Mouse (Mus musculus): ENCODE results near the gene Hcn1. TPM values are rescaled to one million over a fixed set of nuclear protein-coding genes. Genes with fewer than 3 reads are reported as not detected.

The Hcn1 gene
- total and polyA plus RNA-seq, 3 experiments = 0.59 to 1.3 (median 1.2) TPM

GRCm38 (mm10) chr13:117676418-117676817, 74.3 kb downstream of the Hcn1 start:
- Histone ChIP-seq H3K4me1 (ENCODE audit: control insufficient read depth, insufficient read depth, low read length) (no peaks in the 10 kb centered on the region), H3K36me3 (ENCODE audit: control insufficient read depth, insufficient read depth, low read length) (no peaks in the 10 kb centered on the region), H3K27me3 (ENCODE audit: control insufficient read depth, insufficient read depth, low read length) (no peaks in the 10 kb centered on the region), H3K79me2 (replicated peaks; ENCODE audit: control insufficient read depth, insufficient read depth, low read length) (no peaks in the 10 kb centered on the region), H3K27ac (no peak overlapping the region), H3K9ac (ENCODE audit: low read depth, low read length) (no peak overlapping the region), H3K4me3 (no peak overlapping the region)
- DNase-seq = no peak
- no peak for TF ChIP-seq CTCF (IDR thresholded peaks at IDR 0.05)
- TF ChIP-seq EP300 (IDR thresholded peaks at IDR 0.05; ENCODE audit: insufficient read depth, low read depth, low read length) = no peak
- TF ChIP-seq POLR2A (IDR thresholded peaks at IDR 0.05; ENCODE audit: insufficient read depth, low read depth, low read length) = no peak
- intact Hi-C loops (cut with DNase I) = no loop called here
- WGBS = 69% methylated on average over 5 of the region's 5 CpGs

DNA sequence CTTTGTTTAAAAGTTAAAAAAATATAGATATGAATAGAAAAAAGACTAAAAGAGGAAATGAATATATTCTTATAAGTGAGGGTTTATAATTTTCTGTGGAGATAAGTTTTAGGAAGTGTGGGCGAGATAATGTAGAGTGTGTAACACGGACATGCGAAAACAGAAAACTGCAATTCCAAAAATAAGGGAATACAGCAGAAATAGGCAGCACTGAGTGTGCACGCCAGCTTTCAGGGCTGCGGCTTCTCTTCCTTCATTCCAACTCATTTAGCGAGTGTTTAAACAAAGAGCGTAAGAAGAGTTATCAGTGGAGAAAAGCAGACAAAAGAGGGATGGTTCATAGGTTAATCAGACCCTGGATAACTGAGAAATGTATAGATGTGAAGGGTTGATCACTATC, 85.5 kb downstream of the Hcn1 start:
- no peak overlapping the region for H3K9ac ChIP-seq (ENCODE audit: low read depth, low read length)
- 74% methylated on average over 7 of the region's 7 CpGs for WGBS
- H3K79me2 ChIP-seq (replicated peaks; ENCODE audit: control insufficient read depth, insufficient read depth, low read length) = no peaks in the 10 kb centered on the region
- H3K4me3 ChIP-seq = no peak overlapping the region
- intact Hi-C loops (cut with DNase I) = no loop called here
- no peak for DNase-seq
- no peaks in the 10 kb centered on the region for H3K4me1 ChIP-seq (ENCODE audit: control insufficient read depth, insufficient read depth, low read length)
- no peaks in the 10 kb centered on the region for H3K36me3 ChIP-seq (ENCODE audit: control insufficient read depth, insufficient read depth, low read length)
- no peak overlapping the region for H3K27ac ChIP-seq
- TF ChIP-seq POLR2A (IDR thresholded peaks at IDR 0.05; ENCODE audit: insufficient read depth, low read depth, low read length) (no peak), EP300 (IDR thresholded peaks at IDR 0.05; ENCODE audit: insufficient read depth, low read depth, low read length) (no peak), CTCF (IDR thresholded peaks at IDR 0.05) (no peak)
- no peaks in the 10 kb centered on the region for H3K27me3 ChIP-seq (ENCODE audit: control insufficient read depth, insufficient read depth, low read length)

DNA sequence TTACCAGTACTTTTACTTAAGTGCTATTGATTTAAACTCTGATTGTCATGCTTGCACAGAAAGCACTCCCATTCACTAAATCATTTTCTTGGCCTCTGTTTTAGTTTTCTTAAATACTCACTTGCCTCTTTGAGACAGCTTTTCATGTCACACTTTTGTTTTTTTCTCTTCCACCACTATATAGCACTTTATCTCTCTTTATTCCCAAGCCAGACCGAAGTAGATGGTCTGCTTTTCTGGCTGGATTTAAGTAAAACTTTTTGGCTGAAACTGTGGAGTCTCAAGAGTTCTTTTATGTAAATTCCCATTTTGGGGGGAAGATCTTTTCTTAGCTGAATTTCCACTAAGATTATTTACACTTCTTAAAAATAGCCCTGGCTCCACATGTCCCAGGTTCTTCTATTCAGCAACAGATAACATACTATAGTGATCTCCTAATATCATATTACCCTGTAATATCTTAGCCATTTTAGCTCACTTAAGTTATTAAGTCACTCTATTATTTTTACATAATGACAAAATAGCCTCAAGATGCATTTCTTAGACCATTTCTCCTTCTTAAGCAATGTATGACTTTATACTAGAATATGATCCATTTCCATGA, 92.7 kb downstream of the Hcn1 start:
- Histone ChIP-seq H3K27me3 (ENCODE audit: control insufficient read depth, insufficient read depth, low read length) (no peaks in the 10 kb centered on the region), H3K4me1 (ENCODE audit: control insufficient read depth, insufficient read depth, low read length) (no peaks in the 10 kb centered on the region), H3K79me2 (replicated peaks; ENCODE audit: control insufficient read depth, insufficient read depth, low read length) (no peaks in the 10 kb centered on the region), H3K4me3 (no peak overlapping the region), H3K9ac (ENCODE audit: low read depth, low read length) (no peak overlapping the region), H3K36me3 (ENCODE audit: control insufficient read depth, insufficient read depth, low read length) (no peaks in the 10 kb centered on the region), H3K27ac (no peak overlapping the region)
- 59% methylated on average over 1 of the region's 1 CpGs for WGBS
- intact Hi-C loops (cut with DNase I) = no loop called here
- TF ChIP-seq EP300 (IDR thresholded peaks at IDR 0.05; ENCODE audit: insufficient read depth, low read depth, low read length) (no peak), CTCF (IDR thresholded peaks at IDR 0.05) (no peak), POLR2A (IDR thresholded peaks at IDR 0.05; ENCODE audit: insufficient read depth, low read depth, low read length) (no peak)
- no peak for DNase-seq

DNA sequence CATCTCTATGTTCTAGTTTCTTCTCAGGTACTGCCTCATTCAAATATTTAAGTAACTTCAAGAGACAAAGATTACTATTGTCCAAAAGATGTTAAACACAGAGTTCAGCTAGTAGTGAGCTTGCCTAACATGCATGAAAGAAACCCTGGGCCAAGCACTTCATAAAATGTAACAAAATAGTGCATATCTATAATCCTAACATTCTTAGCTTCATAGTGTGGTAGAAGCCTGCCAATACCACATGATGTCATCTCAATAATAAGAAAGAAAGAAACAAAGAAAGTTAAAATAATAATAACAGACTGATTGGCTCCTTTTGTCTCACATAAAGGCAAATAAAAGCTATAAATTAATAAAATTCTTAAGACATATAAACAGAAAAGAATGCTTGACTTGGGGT, 103.5 kb downstream of the Hcn1 start:
- Histone ChIP-seq H3K27ac (no peak overlapping the region), H3K27me3 (ENCODE audit: control insufficient read depth, insufficient read depth, low read length) (no peaks in the 10 kb centered on the region), H3K4me3 (no peak overlapping the region), H3K9ac (ENCODE audit: low read depth, low read length) (no peak overlapping the region), H3K79me2 (replicated peaks; ENCODE audit: control insufficient read depth, insufficient read depth, low read length) (no peaks in the 10 kb centered on the region), H3K36me3 (ENCODE audit: control insufficient read depth, insufficient read depth, low read length) (peaks cover 4% of the 10 kb centered on the region; the same call in 1 of the 2 replicates), H3K4me1 (ENCODE audit: control insufficient read depth, insufficient read depth, low read length) (no peaks in the 10 kb centered on the region; the same call in 1 of the 2 replicates)
- no peak for TF ChIP-seq EP300 (IDR thresholded peaks at IDR 0.05; ENCODE audit: insufficient read depth, low read depth, low read length)
- TF ChIP-seq CTCF (IDR thresholded peaks at IDR 0.05) = no peak
- no peak for TF ChIP-seq POLR2A (IDR thresholded peaks at IDR 0.05; ENCODE audit: insufficient read depth, low read depth, low read length)
- intact Hi-C loops (cut with DNase I) = no loop called here
- DNase-seq = no peak

DNA sequence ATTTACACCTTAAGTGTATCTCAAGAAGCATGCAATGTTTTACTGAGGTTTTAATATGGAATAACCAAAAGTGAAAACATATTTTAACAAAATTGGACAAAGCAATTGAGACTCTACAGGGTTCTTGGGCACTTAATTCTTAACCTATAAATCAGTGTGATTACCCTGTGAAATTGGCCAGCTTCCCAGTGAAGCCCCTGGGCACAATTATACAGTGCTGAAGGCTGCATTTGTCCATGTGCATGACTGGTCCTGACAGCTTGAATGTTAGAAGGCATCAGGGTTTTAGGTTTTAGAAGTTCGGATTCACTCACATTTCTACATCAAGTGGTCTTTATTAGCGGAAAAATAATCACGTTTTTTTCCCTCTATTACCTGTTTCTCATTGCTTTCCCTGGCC, 103.9 kb downstream of the Hcn1 start:
- Histone ChIP-seq H3K4me1 (ENCODE audit: control insufficient read depth, insufficient read depth, low read length) (no peaks in the 10 kb centered on the region; the same call in 1 of the 2 replicates), H3K4me3 (no peak overlapping the region), H3K36me3 (ENCODE audit: control insufficient read depth, insufficient read depth, low read length) (peaks cover 4% of the 10 kb centered on the region; the same call in 1 of the 2 replicates), H3K27ac (peak overlapping the region; percentile 42), H3K9ac (ENCODE audit: low read depth, low read length) (no peak overlapping the region), H3K27me3 (ENCODE audit: control insufficient read depth, insufficient read depth, low read length) (no peaks in the 10 kb centered on the region), H3K79me2 (replicated peaks; ENCODE audit: control insufficient read depth, insufficient read depth, low read length) (no peaks in the 10 kb centered on the region)
- TF ChIP-seq CTCF (IDR thresholded peaks at IDR 0.05) (no peak), EP300 (IDR thresholded peaks at IDR 0.05; ENCODE audit: insufficient read depth, low read depth, low read length) (no peak), POLR2A (IDR thresholded peaks at IDR 0.05; ENCODE audit: insufficient read depth, low read depth, low read length) (no peak)
- WGBS = 84% methylated on average over 3 of the region's 3 CpGs
- intact Hi-C loops (cut with DNase I) = no loop called here
- no peak for DNase-seq

DNA sequence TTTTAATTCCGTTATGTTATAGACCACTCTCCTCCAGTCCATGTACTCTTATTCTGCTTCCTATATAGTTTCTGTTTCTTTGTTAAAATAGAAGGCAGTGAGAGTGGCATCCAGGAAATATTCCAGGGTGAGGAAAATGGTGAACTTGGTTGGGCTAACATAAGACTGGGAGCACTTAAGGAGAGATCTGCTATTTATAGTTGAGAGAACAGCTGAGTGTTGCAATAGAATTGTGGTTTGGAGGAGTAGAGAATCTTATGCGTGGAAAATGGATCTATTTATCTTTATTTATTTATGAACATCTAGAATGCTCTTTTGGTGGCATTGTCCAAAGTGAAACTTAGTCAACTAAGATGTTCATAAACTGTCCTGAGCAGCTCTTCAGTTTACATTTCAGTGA, 104.4 kb downstream of the Hcn1 start:
- DNase-seq = no peak
- H3K9ac ChIP-seq (ENCODE audit: low read depth, low read length) = no peak overlapping the region
- peaks cover 4% of the 10 kb centered on the region; the same call in 1 of the 2 replicates for H3K36me3 ChIP-seq (ENCODE audit: control insufficient read depth, insufficient read depth, low read length)
- H3K27ac ChIP-seq = peak overlapping the region; percentile 67
- TF ChIP-seq CTCF (IDR thresholded peaks at IDR 0.05) (no peak), POLR2A (IDR thresholded peaks at IDR 0.05; ENCODE audit: insufficient read depth, low read depth, low read length) (no peak), EP300 (IDR thresholded peaks at IDR 0.05; ENCODE audit: insufficient read depth, low read depth, low read length) (no peak)
- WGBS = 57% methylated on average over 2 of the region's 2 CpGs
- no peaks in the 10 kb centered on the region; the same call in 1 of the 2 replicates for H3K4me1 ChIP-seq (ENCODE audit: control insufficient read depth, insufficient read depth, low read length)
- no peaks in the 10 kb centered on the region for H3K79me2 ChIP-seq (replicated peaks; ENCODE audit: control insufficient read depth, insufficient read depth, low read length)
- intact Hi-C loops (cut with DNase I) = no loop called here
- no peaks in the 10 kb centered on the region for H3K27me3 ChIP-seq (ENCODE audit: control insufficient read depth, insufficient read depth, low read length)
- no peak overlapping the region for H3K4me3 ChIP-seq
